Mouse (Mus musculus) MEL (cell line): ENCODE measurements around the gene Afg3l1.

ENCODE experiments used
- CHD1 ChIP-seq: IDR thresholded peaks from 2 replicates; pipeline ENCODE4 v1.6.1; 2012; ENCODE audit warnings: low read depth, mild to moderate bottlenecking, inconsistent platforms, low read length, improper control_type of control experiment
- CHD2 ChIP-seq: IDR thresholded peaks from 2 replicates; pipeline ENCODE4 v1.6.1; 2011; ENCODE audit warnings: low read length, improper control_type of control experiment
- CTCF ChIP-seq, 3 experiments: IDR thresholded peaks in 2 of 3; conservative IDR thresholded peaks in 1 of 3; 2 replicates each; pipeline ENCODE4 v1.5.1; 2011 to 2012; ENCODE audit warnings: low read length in 3 of 3, low read depth in 2 of 3, mild to moderate bottlenecking in 2 of 3, improper control_type of control experiment in 1 of 3, inconsistent platforms in 1 of 3, mixed read lengths in 1 of 3, moderate library complexity in 1 of 3; ENCODE audit not compliant: control insufficient read depth in 1 of 3, insufficient read depth in 1 of 3, poor library complexity in 1 of 3, severe bottlenecking in 1 of 3
- EP300 ChIP-seq, 2 experiments: IDR thresholded peaks; 2 replicates each; pipeline ENCODE4 v1.6.1; 2011; ENCODE audit warnings: improper control_type of control experiment in 2 of 2, low read length in 2 of 2, low read depth in 1 of 2, mild to moderate bottlenecking in 1 of 2
- GATA1 ChIP-seq: IDR thresholded peaks from 2 replicates; pipeline ENCODE4 v1.6.1; 2011; ENCODE audit warnings: low read depth, low read length, improper control_type of control experiment
- MAX ChIP-seq: IDR thresholded peaks from 2 replicates; pipeline ENCODE4 v1.6.1; 2011; ENCODE audit warnings: low read length, improper control_type of control experiment
- POLR2A ChIP-seq, 2 experiments: IDR thresholded peaks; 2 replicates each; pipeline ENCODE4 v1.6.1; 2011 to 2012; ENCODE audit warnings: low read length in 2 of 2, mild to moderate bottlenecking in 2 of 2, control low read depth in 1 of 2, improper control_type of control experiment in 1 of 2, low read depth in 1 of 2, moderate library complexity in 1 of 2; ENCODE audit not compliant: control insufficient read depth in 1 of 2, insufficient read depth in 1 of 2, poor library complexity in 1 of 2
- POLR2AphosphoS2 ChIP-seq: IDR thresholded peaks from 2 replicates; pipeline ENCODE4 v1.6.1; 2011; ENCODE audit warnings: low read length, improper control_type of control experiment
- SIN3A ChIP-seq: IDR thresholded peaks from 2 replicates; pipeline ENCODE4 v1.6.1; 2012; ENCODE audit warnings: low read length, improper control_type of control experiment, inconsistent platforms
- TAL1 ChIP-seq: IDR thresholded peaks from 2 replicates; pipeline ENCODE4 v1.6.1; 2012; ENCODE audit warnings: mild to moderate bottlenecking, inconsistent platforms, low read length, moderate library complexity, mixed read lengths
- UBTF ChIP-seq: IDR thresholded peaks from 2 replicates; pipeline ENCODE4 v1.6.1; 2012; ENCODE audit warnings: low read depth, mild to moderate bottlenecking, inconsistent platforms, low read length, improper control_type of control experiment, moderate library complexity, borderline replicate concordance; ENCODE audit not compliant: insufficient read depth
- USF2 ChIP-seq, 2 experiments: IDR thresholded peaks; 2 replicates each; pipeline ENCODE4 v1.6.1; 2011 to 2012; ENCODE audit warnings: improper control_type of control experiment in 2 of 2, low read length in 2 of 2, borderline replicate concordance in 1 of 2, inconsistent platforms in 1 of 2, low read depth in 1 of 2, mild to moderate bottlenecking in 1 of 2; ENCODE audit not compliant: insufficient read depth in 1 of 2
- ZC3H11A ChIP-seq: IDR thresholded peaks from 2 replicates; pipeline ENCODE4 v1.6.1; 2012; ENCODE audit warnings: low read depth, mild to moderate bottlenecking, inconsistent platforms, low read length, improper control_type of control experiment

- TF ChIP-seq CHD2 (no peak), USF2 (IDR thresholded peaks at IDR 0.05; ENCODE audit: borderline replicate concordance in 1 of 2, insufficient read depth in 1 of 2, low read depth in 1 of 2, low read length in 2 of 2) (no peak), ZC3H11A (no peak), SIN3A (no peak), POLR2A (IDR thresholded peaks at IDR 0.05; ENCODE audit: control insufficient read depth in 1 of 2, insufficient read depth in 1 of 2, low read depth in 1 of 2, low read length in 2 of 2, poor library complexity in 1 of 2) (no peak), TAL1 (no peak), GATA1 (no peak), MAX (no peak), UBTF (no peak), CTCF (IDR thresholded peaks at IDR 0.05 in 2 of 3, conservative IDR thresholded peaks at IDR 0.05 in 1 of 3; ENCODE audit: control insufficient read depth in 1 of 3, insufficient read depth in 1 of 3, low read depth in 2 of 3, low read length in 3 of 3, poor library complexity in 1 of 3, severe bottlenecking in 1 of 3) (no peak), EP300 (IDR thresholded peaks at IDR 0.05; ENCODE audit: low read depth in 1 of 2, low read length in 2 of 2) (no peak), CHD1 (no peak), POLR2AphosphoS2 (no peak)
Measured at GRCm38 (mm10) chr8:123514136-123514535, 36.4 kb downstream of the Afg3l1 start.
